Mouse (Mus musculus) liver, embryonic 14.5 days (tissue): ENCODE results near the gene AU015836. TPM values are rescaled to one million over a fixed set of nuclear protein-coding genes. Genes with fewer than 3 reads are reported as not detected.

Experiments used
- ATAC-seq: fragments of 200-750 bp; cut with Nextera tagmentation; 2 replicates; pipeline ENCODE4 v1.8.0; 2017; ENCODE audit warnings: moderate number of reproducible peaks, mild to moderate bottlenecking, moderate library complexity; ENCODE audit not compliant: insufficient read depth
- DNase-seq, 3 experiments: peaks; one replicate each; pipeline ENCODE4 v3.0.0-alpha.2; 2012 to 2013; ENCODE audit warnings: low read depth in 3 of 3, low spot score in 3 of 3
- H3K27ac ChIP-seq: fragments of 300-500 bp; sonication (generic); 2 replicates; pipeline ENCODE4 v1.5.1; 2014; ENCODE audit warnings: moderate library complexity, mild to moderate bottlenecking, control low read depth, inconsistent platforms
- H3K27me3 ChIP-seq: fragments of 300-500 bp; sonication (generic); 2 replicates; pipeline ENCODE4 v1.6.1; 2014; ENCODE audit warnings: mild to moderate bottlenecking, low read length, moderate library complexity; ENCODE audit not compliant: control insufficient read depth, insufficient read depth
- H3K36me3 ChIP-seq: fragments of 300-500 bp; sonication (generic); replicated peaks from 2 replicates; pipeline ENCODE4 v1.6.1; 2014; ENCODE audit warnings: low read depth; ENCODE audit not compliant: control insufficient read depth, insufficient read depth
- H3K4me1 ChIP-seq, 2 experiments: fragments of 200-500 bp in 1 of 2; fragments of 300-500 bp in 1 of 2; sonication (generic) in 1 of 2; replicated peaks; 2 replicates each; pipeline ENCODE4 v1.6.1; 2012 to 2014; ENCODE audit warnings: antibody characterized with exemption in 1 of 2, inconsistent platforms in 1 of 2, low read length in 1 of 2; ENCODE audit not compliant: control insufficient read depth in 2 of 2, insufficient read depth in 2 of 2
- H3K4me2 ChIP-seq: fragments of 300-500 bp; sonication (generic); 2 replicates; pipeline ENCODE4 v1.6.1; 2014; ENCODE audit warnings: low read depth, mild to moderate bottlenecking, control low read depth, moderate library complexity
- H3K4me3 ChIP-seq, 2 experiments: fragments of 200-500 bp in 1 of 2; fragments of 300-500 bp in 1 of 2; sonication (generic) in 1 of 2; 2 replicates each; pipeline ENCODE4 v1.5.1; 2012 to 2014; ENCODE audit warnings: low read depth in 2 of 2, low read length in 2 of 2, mild to moderate bottlenecking in 2 of 2, control low read depth in 1 of 2, inconsistent platforms in 1 of 2, moderate library complexity in 1 of 2; ENCODE audit not compliant: insufficient read depth in 1 of 2
- H3K9ac ChIP-seq: fragments of 300-500 bp; sonication (generic); replicated peaks from 2 replicates; pipeline ENCODE4 v1.6.1; 2014; ENCODE audit warnings: mild to moderate bottlenecking, control low read depth, moderate library complexity
- H3K9me3 ChIP-seq: fragments of 300-500 bp; sonication (generic); 2 replicates; pipeline ENCODE4 v1.6.1; 2016; ENCODE audit warnings: low read length, mixed read lengths; ENCODE audit not compliant: control insufficient read depth
- CTCF ChIP-seq: IDR thresholded peaks from 2 replicates; pipeline ENCODE4 v1.5.1; 2016; ENCODE audit warnings: antibody characterized with exemption, low read depth, control low read depth
- EP300 ChIP-seq: IDR thresholded peaks from 2 replicates; pipeline ENCODE4 v1.6.1; 2016; ENCODE audit warnings: antibody characterized with exemption, low read depth
- WGBS: fragments of 180-500 bp; shearing (Covaris S2); extraction: QIAGEN DNeasy Blood & Tissue Kit; methylation state at CpG from one replicate; pipeline ENCODE4 v1.1.7; 2014; ENCODE audit not compliant: insufficient replicate concordance; 5-methylcytosine and 5-hydroxymethylcytosine counted together
- polyA plus RNA-seq, 2 experiments: library from polyadenylated mRNA; depleted of rRNA in 1 of 2; stranded (reverse) in 1 of 2; unstranded in 1 of 2; fragments of >200 nt; fragmentation: Nextera tagmentation in 1 of 2; extraction: Ambion mirVana in 1 of 2; gene quantifications; 2 replicates each; pipeline versions ENCODE4 v1.2.1 to v1.2.3; 2012 to 2014

The AU015836 gene
- polyA plus RNA-seq, 2 experiments = 0.71 to 1.6 TPM

- DNase-seq (no peak), ATAC-seq (no peak)
- Histone ChIP-seq H3K9ac (no peak overlapping the region), H3K36me3 (no peaks in the 10 kb centered on the region), H3K4me2 (no peak overlapping the region), H3K27me3 (no peaks in the 10 kb centered on the region), H3K4me1 (no peaks in the 10 kb centered on the region), H3K4me3 (no peak overlapping the region), H3K9me3 (no peaks in the 10 kb centered on the region), H3K27ac (no peak overlapping the region)
- WGBS = 66% methylated on average over 5 of the region's 5 CpGs
- no peak for TF ChIP-seq EP300
- no peak for TF ChIP-seq CTCF
Observed at GRCm38 (mm10) chrX:94022264-94022874, 53.9 kb downstream of the AU015836 start.

Other genes starting within 250 kb of the AU015836 start
- gene Pdk3, start 136.5 kb upstream of the AU015836 start, polyA plus RNA-seq (2012; rRNA removed) = 9.1 and 12.4 TPM in 2 replicates
- gene Pdk3, start 136.5 kb upstream of the AU015836 start, polyA plus RNA-seq (2014; fragmentation: Nextera tagmentation; extraction: Ambion mirVana) = 33.2 and 38.3 TPM in 2 replicates
- 2.6 and 4.1 TPM in 2 replicates for gene Zfx, start 155.0 kb downstream of the AU015836 start, polyA plus RNA-seq (2012; rRNA removed)
- 12.9 and 13.8 TPM in 2 replicates for gene Zfx, start 155.0 kb downstream of the AU015836 start, polyA plus RNA-seq (2014; fragmentation: Nextera tagmentation; extraction: Ambion mirVana)
- gene Eif2s3x, start 244.2 kb downstream of the AU015836 start, polyA plus RNA-seq (2012; rRNA removed) = 38.6 and 40.4 TPM in 2 replicates
- gene Eif2s3x, start 244.2 kb downstream of the AU015836 start, polyA plus RNA-seq (2014; fragmentation: Nextera tagmentation; extraction: Ambion mirVana) = 38.6 and 66.1 TPM in 2 replicates